Mouse (Mus musculus) lung, postnatal 4 days (tissue): ENCODE results near the gene Tert.
A peak's percentile ranks its signal among the peaks of the same experiment; 100 is the strongest.

Source experiments
- DNase-seq, 2 experiments: peaks; one replicate each; pipeline ENCODE4 v3.0.0; 2021

Tert gene

DNA sequence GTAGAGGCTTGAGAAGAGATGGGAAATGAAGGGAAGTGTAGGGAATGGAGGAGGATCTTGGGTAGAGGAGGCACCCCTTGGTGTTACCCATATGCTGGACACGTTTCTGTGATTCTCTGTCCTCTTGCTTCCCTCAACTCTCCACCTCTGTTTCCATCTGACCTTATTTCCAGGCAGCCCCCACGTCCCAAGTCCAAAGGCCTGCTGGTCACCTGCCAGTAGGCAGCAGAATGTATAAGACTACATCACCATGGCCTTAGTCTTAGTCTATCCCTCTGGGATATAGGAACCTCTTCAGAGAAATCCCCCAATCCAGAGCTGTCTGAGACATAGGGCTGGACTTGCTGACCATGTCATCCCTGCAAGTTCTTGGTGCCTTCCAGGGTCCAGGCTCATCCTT lies 52.6 kb downstream of the Tert start:
- no peak for DNase-seq

- DNase-seq = no peak
These were observed 53.7 kb downstream of the Tert start for GRCm38 (mm10) chr13:73680394-73680793.

DNA sequence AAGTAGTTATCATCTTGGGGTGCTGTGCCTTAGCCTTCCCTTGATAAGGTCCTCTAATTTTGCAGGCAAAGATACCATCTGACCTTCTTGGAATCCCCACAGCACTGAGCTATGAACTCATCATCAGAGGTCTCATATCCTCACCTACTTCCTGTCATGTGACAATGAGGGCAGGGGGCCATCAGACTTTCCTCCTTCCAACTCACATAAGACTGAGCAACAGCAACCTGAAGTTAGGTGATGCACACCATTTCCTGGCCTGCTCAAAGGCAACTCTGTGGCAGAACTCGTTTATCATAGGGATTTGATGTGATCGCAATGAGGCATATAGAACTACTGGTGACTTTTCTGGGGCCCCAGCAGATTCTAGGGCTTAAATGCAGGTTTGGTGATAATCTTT lies 55.5 kb downstream of the Tert start:
- no peak for DNase-seq

DNA sequence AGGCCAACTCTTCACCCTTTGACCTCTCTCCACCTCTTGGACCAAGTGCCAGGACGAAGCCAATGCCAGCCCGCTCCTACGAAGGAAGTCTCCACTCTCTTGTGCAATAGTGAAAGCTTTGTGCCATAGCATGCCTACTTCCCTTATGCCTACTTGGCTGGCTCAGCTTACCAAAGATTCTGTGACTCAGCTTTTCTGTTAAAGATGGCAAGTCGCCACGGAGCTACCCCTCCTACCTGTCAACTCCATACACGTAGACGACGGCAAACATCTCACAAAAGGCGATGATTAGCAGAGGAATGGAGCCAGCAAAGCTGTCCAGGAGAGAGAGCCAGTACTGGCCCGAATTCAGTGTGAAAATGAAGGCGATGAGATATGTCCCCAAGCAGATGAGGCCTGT lies 57.0 kb downstream of the Tert start:
- DNase-seq = no peak

- DNase-seq = no peak
These were observed 57.7 kb downstream of the Tert start for GRCm38 (mm10) chr13:73684412-73684811.

GRCm38 (mm10) chr13:73685502-73685901 lies 58.8 kb downstream of the Tert start:
- DNase-seq = no peak

GRCm38 (mm10) chr13:73687601-73688000 lies 60.9 kb downstream of the Tert start:
- DNase-seq = no peak

DNA sequence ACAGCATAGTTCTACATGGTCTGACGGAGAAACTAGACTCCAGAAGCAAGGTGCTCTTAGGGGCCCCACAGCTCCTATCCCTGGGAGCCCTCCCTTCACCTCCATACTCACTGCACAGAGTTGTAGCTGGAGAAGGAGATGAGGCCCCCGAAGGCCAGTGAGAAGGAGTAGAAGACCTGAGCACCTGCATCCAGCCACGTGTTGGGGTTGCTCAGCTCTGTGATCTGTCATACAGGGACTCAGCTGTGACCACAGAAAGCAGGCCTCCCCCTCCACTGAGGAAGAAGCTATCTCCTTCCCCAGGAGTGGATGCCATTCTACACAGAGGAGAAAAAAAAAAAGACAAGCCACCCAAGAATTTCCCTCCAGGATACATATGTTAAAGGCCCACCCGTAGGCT lies 62.2 kb downstream of the Tert start:
- no peak for DNase-seq

- peak; percentile 75 to 79 for DNase-seq
These were observed 65.6 kb downstream of the Tert start for GRCm38 (mm10) chr13:73692249-73692868.

DNA sequence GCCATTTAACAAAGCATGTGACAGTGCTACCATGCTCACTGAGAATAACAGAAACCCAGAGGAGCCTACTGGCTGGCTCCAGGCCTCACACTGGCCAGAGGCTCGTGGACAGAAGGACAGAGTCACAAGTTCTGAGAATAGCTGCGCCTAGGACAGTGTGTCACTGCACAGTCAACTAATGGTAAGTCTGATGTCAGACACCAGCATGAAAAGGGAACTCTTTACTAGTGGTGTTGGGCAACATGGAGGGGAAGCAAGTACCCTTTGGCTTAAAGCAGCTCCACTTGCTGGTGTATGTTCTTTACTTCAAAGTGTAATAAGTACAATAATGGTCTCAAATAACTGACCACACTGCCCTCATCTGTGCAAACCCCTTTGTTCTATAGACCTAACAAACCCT lies 66.6 kb downstream of the Tert start:
- DNase-seq = no peak

- no peak for DNase-seq
These were observed 68.3 kb downstream of the Tert start for GRCm38 (mm10) chr13:73694972-73695371.

GRCm38 (mm10) chr13:73696529-73696928 lies 69.8 kb downstream of the Tert start:
- DNase-seq = no peak
